Mouse (Mus musculus) myocyte (in vitro differentiated cells): ENCODE measurements around the gene Vmn1r214.

Source experiments
- MAX ChIP-seq: IDR thresholded peaks from one replicate; pipeline ENCODE4 v1.6.1; 2011; ENCODE audit warnings: low read depth, mild to moderate bottlenecking, control low read depth
- MYOG ChIP-seq, 3 experiments: IDR thresholded peaks; one replicate each; pipeline ENCODE4 v1.6.1; 2011; ENCODE audit warnings: control low read depth in 2 of 3, low read depth in 2 of 3, mild to moderate bottlenecking in 2 of 3; ENCODE audit not compliant: insufficient read length in 2 of 3, control insufficient read depth in 1 of 3, insufficient read depth in 1 of 3
- POLR2A ChIP-seq: IDR thresholded peaks from one replicate; pipeline ENCODE4 v1.6.1; 2011; ENCODE audit warnings: low read depth, mild to moderate bottlenecking, control low read depth, moderate library complexity; ENCODE audit not compliant: insufficient read length
- USF1 ChIP-seq: IDR thresholded peaks from one replicate; pipeline ENCODE4 v1.6.1; 2011; ENCODE audit warnings: low read depth, mild to moderate bottlenecking, control low read depth, moderate library complexity

DNA sequence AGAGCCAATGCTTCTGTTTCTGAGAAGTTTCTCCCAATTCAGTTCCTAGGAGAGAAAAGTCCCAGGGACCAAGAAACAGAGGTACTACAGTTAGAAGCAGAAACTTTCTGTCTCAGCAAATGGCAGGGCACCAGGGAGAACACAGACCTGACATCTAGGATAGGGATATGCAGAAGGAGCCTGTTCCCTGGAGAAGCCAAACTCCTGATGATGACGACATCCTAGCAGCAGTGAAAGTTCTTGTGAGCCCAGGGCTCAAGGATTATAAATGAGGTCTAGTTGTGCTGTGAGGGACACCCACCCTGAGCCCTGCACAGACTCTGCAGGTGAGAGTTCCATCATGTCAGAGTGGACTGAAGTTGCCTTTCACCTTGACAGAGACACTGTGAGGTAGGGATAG is 37.5 kb downstream of the Vmn1r214 start, which contains the start of gene Vmn1r215:
- TF ChIP-seq POLR2A (no peak), USF1 (no peak), MYOG (IDR thresholded peaks at IDR 0.05; ENCODE audit: control insufficient read depth in 1 of 3, insufficient read depth in 1 of 3, insufficient read length in 2 of 3, low read depth in 2 of 3) (no peak), MAX (no peak)
